Mouse (Mus musculus): ENCODE measurements around the gene Uvssa.

- TF ChIP-seq CTCF (IDR thresholded peaks at IDR 0.05; ENCODE audit: extremely low read depth, insufficient read depth, low read length) (no peak), POLR2A (IDR thresholded peaks at IDR 0.05; ENCODE audit: extremely low read depth, insufficient read depth, low read length) (no peak)
Observed at GRCm38 (mm10) chr5:33363263-33363662, 15.1 kb upstream of the Uvssa start.
